Comparison of ENCODE assay signal across 7 mouse cellular contexts in the genomic region with DNA sequence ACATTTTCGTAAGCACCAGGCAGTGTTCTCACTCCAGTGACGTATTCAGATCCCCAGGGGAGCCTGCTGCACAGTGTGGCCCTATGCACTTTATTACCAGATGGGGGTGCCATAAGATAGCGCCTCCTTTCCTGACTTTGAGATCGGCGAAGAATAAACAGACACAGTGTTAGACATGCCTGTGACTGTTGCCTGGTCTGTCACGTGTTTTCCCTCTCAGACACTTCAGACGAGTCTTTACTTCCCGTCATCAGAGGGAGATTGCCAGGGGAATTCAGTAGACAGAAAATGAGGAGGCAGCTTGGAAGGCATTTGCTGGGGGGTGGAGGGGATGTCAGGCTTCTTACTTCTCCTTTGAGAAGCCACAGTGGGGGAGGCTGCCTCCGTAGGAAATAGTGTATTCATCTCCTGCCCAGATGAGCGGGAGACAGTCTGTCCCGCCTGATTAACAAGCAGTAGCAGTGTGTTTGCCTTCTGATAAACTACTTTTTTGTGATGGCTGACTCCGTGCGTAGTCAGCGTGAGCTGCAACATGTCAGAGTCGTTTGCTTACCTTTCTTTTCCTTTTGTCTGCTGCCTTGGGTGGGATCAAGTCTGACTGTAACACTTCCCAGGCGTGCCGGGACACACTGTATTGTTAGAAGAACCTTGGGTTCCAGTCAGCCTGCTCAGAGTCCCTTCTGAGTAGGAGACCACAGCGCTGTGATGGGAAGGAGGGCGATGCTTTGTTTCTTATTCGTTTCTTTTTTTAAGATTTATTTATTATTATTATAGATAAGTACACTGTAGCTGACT. TPM values are rescaled to one million over a fixed set of nuclear protein-coding genes. Genes with fewer than 3 reads are reported as not detected.
DNase-seq lines count a peak whose midpoint lies in the region; ATAC-seq lines count a peak whose summit lies in the region.

No protein-coding gene starts in this region.

- ATAC-seq in common myeloid progenitor, adult 5-6 weeks (replicated peaks; ENCODE audit: low read depth, poor library complexity, severe bottlenecking), result peak; percentile 80
- peak; percentile 57 for ATAC-seq in intestine, embryonic 14.5 days (replicated peaks; ENCODE audit: low FRiP score, low TSS enrichment, low read depth)

- H3K4me3 ChIP-seq in intestine, embryonic 14.5 days (ENCODE audit: low read depth, low read length), result no peak overlapping the region
- H3K4me3 ChIP-seq in megakaryocyte, embryonic 14.5 days (replicated peaks), result peak overlapping the region; percentile 88

- H3K36me3 ChIP-seq in intestine, embryonic 14.5 days (ENCODE audit: control insufficient read depth, insufficient read depth, low read length), result peaks cover 36% of the 10 kb centered on the region
- H3K36me3 ChIP-seq in megakaryocyte, embryonic 14.5 days (replicated peaks; ENCODE audit: low read length), result peaks cover 81% of the 10 kb centered on the region

- peaks cover 33% of the 10 kb centered on the region for H3K4me1 ChIP-seq in intestine, embryonic 14.5 days (replicated peaks; ENCODE audit: control insufficient read depth, insufficient read depth, low read length)
- peaks cover 76% of the 10 kb centered on the region for H3K4me1 ChIP-seq in megakaryocyte, embryonic 14.5 days

- peak; percentile 80 for DNase-seq in T-cell, adult 2 months (ENCODE audit: low spot score)
- DNase-seq in gastrocnemius, postnatal 14 days, result peak; percentile 25
- peak; percentile 76 for DNase-seq in intestine, embryonic 14.5 days (ENCODE audit: low spot score)
- peak; percentile 56 to 78 for DNase-seq in left cerebral cortex, adult 9 months (ENCODE audit: low spot score in 2 of 2)
- DNase-seq in right cerebral cortex, postnatal 25 days, result peak; percentile 52

- no peaks in the 10 kb centered on the region for H3K9me3 ChIP-seq in intestine, embryonic 14.5 days (ENCODE audit: control insufficient read depth, low read length)
- H3K9me3 ChIP-seq in megakaryocyte, embryonic 14.5 days, result no peaks in the 10 kb centered on the region

- peak overlapping the region; percentile 33 for H3K4me2 ChIP-seq in intestine, embryonic 14.5 days (ENCODE audit: low read length)

- intact Hi-C loops in gastrocnemius, postnatal 14 days (cut with DNase I; ENCODE audit: low total_unique reads), result no loop called here

- WGBS in intestine, embryonic 14.5 days, result 19% methylated on average over 20 of the region's 20 CpGs

- H3K27me3 ChIP-seq in intestine, embryonic 14.5 days (replicated peaks; ENCODE audit: control insufficient read depth, insufficient read depth, low read length), result no peaks in the 10 kb centered on the region
- no peaks in the 10 kb centered on the region for H3K27me3 ChIP-seq in megakaryocyte, embryonic 14.5 days (replicated peaks)

- peak overlapping the region; percentile 16; the same call in 1 of the 2 replicates for H3K9ac ChIP-seq in intestine, embryonic 14.5 days (ENCODE audit: low read length)

- H3K27ac ChIP-seq in intestine, embryonic 14.5 days (ENCODE audit: low read depth), result peak overlapping the region; percentile 83

RNA-seq across cellular contexts. Expression of gene Gan, which starts 40.4 kb away (rescaled TPM):
- total RNA-seq in common myeloid progenitor, adult 5-6 weeks (2017), result 5.4 and 5.7 TPM in 2 replicates
- 1 to 10 TPM; 4.1 to 4.6 TPM for total RNA-seq in gastrocnemius, postnatal 14 days (2021)
- 2.8 and 3.0 TPM in 2 replicates for polyA plus RNA-seq in intestine, embryonic 14.5 days (2014; fragmentation: Nextera tagmentation; extraction: Ambion mirVana)
- 1.7 and 2.1 TPM in 2 replicates for polyA plus RNA-seq in megakaryocyte, embryonic 14.5 days (2012; ENCODE audit: insufficient read depth, low replicate concordance)

RNA-seq across cellular contexts. Expression of gene Cmip, which starts 58.5 kb away (rescaled TPM):
- 20.5 and 29.0 TPM in 2 replicates for total RNA-seq in common myeloid progenitor, adult 5-6 weeks (2017)
- 10 to 100 TPM; 16.2 to 16.4 TPM for total RNA-seq in gastrocnemius, postnatal 14 days (2021)
- polyA plus RNA-seq in intestine, embryonic 14.5 days (2014; fragmentation: Nextera tagmentation; extraction: Ambion mirVana), result 22.2 and 22.4 TPM in 2 replicates
- polyA plus RNA-seq in megakaryocyte, embryonic 14.5 days (2012; ENCODE audit: insufficient read depth, low replicate concordance), result 92.3 and 120 TPM in 2 replicates

Comparison
In these comparisons a context has a peak if more than half of its experiments do, and no peak if none do; other contexts are left out.
1. DNase-seq: peak in every context shown above with its lines; median percentile 80 in T-cell, adult 2 months; 76 in intestine, embryonic 14.5 days; 67 in left cerebral cortex, adult 9 months; 52 in right cerebral cortex, postnatal 25 days; 25 in gastrocnemius, postnatal 14 days.